In genomic region chr5:113175976-113176375, GRCm38 (mm10) we compare ENCODE assay signal across 35 mouse cellular contexts. TPM values are rescaled to one million over a fixed set of nuclear protein-coding genes. Genes with fewer than 3 reads are reported as not detected.
"Had no signal": no experiment of that assay in that cellular context is flagged by ENCODE, and none has a peak within 500 bp of the region (broad histone marks: within the 10 kb centered on the region; RNA-seq: fewer than 3 reads in every experiment).

No protein-coding gene starts in this region.

- H3K27me3 ChIP-seq: hindbrain, embryonic 12.5 days; intestine, embryonic 15.5 days; kidney, embryonic 15.5 days; limb, embryonic 12.5 days; liver, embryonic 12.5 days had no signal

- H3K27ac ChIP-seq: heart, adult 2 months; hindbrain, embryonic 10.5 days; hindbrain, embryonic 12.5 days; hindbrain, embryonic 14.5 days; intestine, embryonic 15.5 days; kidney, embryonic 15.5 days; kidney, postnatal 0 days; layer of hippocampus, adult 2 months; limb, embryonic 10.5 days; limb, embryonic 12.5 days; liver, embryonic 12.5 days; liver, embryonic 14.5 days had no signal

- H3K9ac ChIP-seq: heart, embryonic 12.5 days; hindbrain, embryonic 12.5 days; hindbrain, embryonic 14.5 days; intestine, embryonic 15.5 days; kidney, embryonic 15.5 days; limb, embryonic 12.5 days; liver, embryonic 12.5 days; liver, embryonic 14.5 days had no signal

- ATAC-seq: hindbrain, embryonic 16.5 days; inflammation-experienced regulatory T-cells, adult 6 months; intestine, embryonic 15.5 days; intestine, postnatal 0 days; liver, embryonic 12.5 days had no signal

- DNase-seq: gastrocnemius, postnatal 14 days; gastrocnemius, postnatal 36 days; heart, adult 11 months; kidney, adult 9 months; layer of hippocampus, postnatal 36 days had no signal

- H3K36me3 ChIP-seq: heart, embryonic 12.5 days; hindbrain, embryonic 12.5 days; intestine, embryonic 15.5 days; limb, embryonic 10.5 days; limb, embryonic 12.5 days; liver, embryonic 12.5 days had no signal

- H3K4me2 ChIP-seq: heart, embryonic 12.5 days; hindbrain, embryonic 12.5 days; hindbrain, embryonic 14.5 days; intestine, embryonic 15.5 days; kidney, embryonic 15.5 days; limb, embryonic 12.5 days; liver, embryonic 12.5 days had no signal

- H3K4me3 ChIP-seq: heart, adult 2 months; heart, embryonic 12.5 days; hindbrain, embryonic 10.5 days; hindbrain, embryonic 12.5 days; intestine, embryonic 15.5 days; kidney, embryonic 15.5 days; layer of hippocampus, adult 2 months; limb, embryonic 10.5 days; limb, embryonic 12.5 days; liver, embryonic 12.5 days had no signal

- H3K9me3 ChIP-seq: heart, embryonic 12.5 days; hindbrain, embryonic 12.5 days; intestine, embryonic 15.5 days; kidney, embryonic 15.5 days; limb, embryonic 10.5 days; limb, embryonic 12.5 days; liver, embryonic 12.5 days had no signal

RNA-seq across cellular contexts. Expression of gene Tmem211, which starts 50.7 kb away (rescaled TPM):
- total RNA-seq: gastrocnemius, adult 18-20 months; gastrocnemius, adult 8-10 months; gastrocnemius, postnatal 14 days; gastrocnemius, postnatal 36 days; heart, adult 2 months; heart, postnatal 10 days; heart, postnatal 25 days; heart, postnatal 4 days; layer of hippocampus, adult 2 months; layer of hippocampus, postnatal 36 days; left cerebral cortex, adult 18-20 months; left cerebral cortex, adult 8-10 months; left cerebral cortex, postnatal 10 days; left cerebral cortex, postnatal 36 days had no signal
- polyA plus RNA-seq: gonadal fat pad, adult 2 months; heart, adult 2 months; heart, embryonic 12.5 days; heart, embryonic 14.5 days; heart, embryonic 16.5 days; hindbrain, embryonic 10.5 days; hindbrain, embryonic 14.5 days; hindbrain, embryonic 16.5 days; inflammation-experienced regulatory T-cells, adult 6 months; intestine, embryonic 15.5 days; intestine, postnatal 0 days; large intestine, adult 2 months; limb, embryonic 10.5 days; limb, embryonic 12.5 days; liver, embryonic 12.5 days; liver, embryonic 14.5 days; liver, embryonic 16.5 days had no signal
